Mouse (Mus musculus): ENCODE data around the gene Kdsr.

The Kdsr gene

DNA sequence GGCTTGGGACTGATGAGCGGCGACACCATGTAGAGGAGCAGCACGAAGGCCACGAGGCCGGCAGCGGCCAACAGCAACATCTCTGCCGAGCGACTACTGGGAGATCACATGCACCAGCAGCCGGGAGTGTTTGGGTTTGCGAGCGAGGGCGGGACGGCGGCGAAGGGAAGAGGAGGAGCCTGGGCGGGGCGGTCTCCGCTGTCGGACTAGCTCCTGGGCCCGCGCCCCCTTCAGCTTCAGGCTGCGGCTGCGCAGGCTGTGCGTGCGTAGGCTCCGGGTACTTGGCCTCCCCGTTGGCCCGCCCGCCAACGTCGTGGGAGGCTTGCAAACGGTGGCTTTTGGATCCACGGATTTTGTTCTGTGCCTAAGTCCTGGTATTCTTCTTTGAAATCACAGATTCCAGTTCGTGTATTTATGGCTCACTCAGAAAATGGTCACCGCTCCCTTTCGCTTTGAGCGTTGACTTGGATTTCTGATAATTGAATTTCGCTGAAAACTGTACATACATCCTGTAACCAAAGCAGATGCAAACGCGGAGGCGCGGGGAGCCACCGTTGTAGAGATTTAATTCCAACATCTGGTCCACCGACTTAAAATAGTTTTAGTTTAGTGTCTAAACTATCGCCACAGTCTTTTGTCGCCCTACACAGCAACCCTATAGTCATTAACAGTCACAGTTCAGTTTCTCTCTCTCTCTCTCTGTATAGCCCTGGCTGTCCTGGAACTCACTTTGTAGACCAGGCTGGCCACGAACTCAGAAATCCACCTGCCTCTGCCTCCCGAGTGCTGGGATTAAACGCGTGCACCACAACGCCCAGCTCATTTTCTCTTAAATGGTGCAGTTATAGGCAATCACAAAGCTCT lies at the start of gene Kdsr:
Kdsr (minus strand) TSS at position 156 of the 864 bp plus-strand sequence.
- CTCF ChIA-PET = interaction anchor here (0.7 kb wide), 1 partner anchor 491 kb away, joined by 3 read pairs; no protein-coding TSS in a partner anchor

DNA sequence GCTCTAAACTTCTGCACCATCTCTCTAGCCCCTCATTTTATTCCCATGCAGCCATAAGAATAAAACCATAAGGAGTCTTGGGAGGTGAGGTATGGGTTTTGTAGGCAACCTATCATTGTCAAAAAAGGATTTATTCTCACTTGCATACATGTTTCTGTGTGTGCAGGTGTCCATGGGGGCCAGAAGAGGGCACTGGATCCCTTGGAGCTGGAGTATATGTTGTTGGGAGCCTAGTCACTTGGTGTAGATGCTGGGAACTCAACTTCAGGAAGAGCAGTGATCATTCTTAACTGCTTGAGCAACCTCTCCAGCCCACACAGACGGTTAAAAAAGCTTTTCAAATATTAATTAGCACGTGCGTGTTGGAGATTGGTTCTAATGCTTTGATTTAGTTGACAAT lies 40.4 kb upstream of the Kdsr start:
- CTCF ChIA-PET = no interaction called here

DNA sequence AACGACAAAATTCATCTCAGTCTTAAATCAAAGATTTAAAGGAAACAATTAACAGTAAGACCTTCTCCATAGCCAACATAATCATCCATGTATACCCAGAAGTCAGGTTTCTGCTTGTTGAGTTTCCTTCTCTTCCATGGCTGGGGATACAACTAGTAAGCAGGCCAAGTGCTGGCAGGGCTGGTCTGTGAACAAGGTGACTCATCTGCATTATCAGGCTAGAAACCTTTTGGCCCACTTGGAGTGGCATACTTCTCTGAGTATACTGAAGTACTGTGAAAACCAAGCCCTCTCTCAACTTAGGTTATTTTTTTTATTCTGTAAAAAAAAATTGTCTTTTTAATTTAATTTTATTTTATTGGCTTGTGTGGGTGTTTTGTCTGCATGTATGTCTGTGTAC lies 39.9 kb upstream of the Kdsr start:
- CTCF ChIA-PET = no interaction called here

DNA sequence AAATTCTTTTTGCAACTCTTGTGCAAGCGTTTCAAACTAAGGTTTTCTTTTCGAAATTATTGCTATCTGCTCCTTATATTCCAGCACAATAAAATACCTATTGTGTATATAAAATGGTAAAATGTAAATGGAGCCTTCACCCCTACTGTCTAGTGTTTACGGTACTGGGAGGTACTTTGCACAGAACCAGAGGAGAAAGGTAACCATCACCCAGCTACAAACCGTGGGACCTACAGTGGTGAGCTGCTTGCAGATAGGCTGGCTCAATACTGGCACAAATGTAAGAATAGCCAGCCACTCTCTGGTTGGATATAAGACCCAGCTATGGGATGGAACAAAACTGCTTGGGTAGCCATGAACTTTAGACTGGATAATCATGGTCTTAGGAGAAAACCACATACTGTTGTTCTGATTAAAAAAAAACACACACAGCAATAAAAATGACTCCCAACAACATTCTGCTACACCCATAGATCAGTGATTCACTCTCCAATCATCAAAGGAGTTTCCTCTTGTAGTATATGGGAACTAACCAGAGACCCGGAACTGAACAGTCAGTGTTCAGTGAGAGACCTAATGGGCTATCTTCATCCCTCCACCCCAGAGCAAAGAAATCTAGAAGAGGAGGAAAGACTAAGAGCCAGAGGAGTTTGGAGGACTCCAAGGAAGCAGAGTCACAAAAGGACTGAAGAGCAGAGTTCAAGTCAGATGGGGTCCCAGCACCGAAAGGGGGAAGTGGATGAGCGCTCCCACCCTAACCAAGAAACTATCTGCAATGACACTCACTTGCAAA lies 37.7 kb upstream of the Kdsr start:
- CTCF ChIA-PET = no interaction called here

DNA sequence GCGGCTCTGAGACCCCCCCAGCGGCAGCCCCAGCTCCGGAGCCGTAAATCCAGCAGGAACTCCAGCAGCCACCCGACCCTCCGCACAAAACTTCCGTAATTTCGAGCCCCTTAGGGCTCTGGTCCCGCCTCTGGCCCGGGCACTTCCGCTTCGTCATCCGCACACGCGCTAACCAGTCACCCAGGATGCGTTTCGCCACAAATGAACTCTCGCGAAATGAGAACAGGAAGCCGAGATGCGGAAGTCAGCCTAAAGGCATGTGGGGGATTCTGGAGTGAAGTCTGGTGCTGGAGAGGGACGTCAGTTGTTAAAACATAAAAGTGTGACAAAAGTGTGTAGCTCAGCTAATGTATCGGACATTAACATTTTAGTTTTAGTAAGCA lies 37.0 kb upstream of the Kdsr start, which contains the start of gene Vps4b:
Vps4b (minus strand) TSS at position 187 of the 383 bp plus-strand sequence.
- CTCF ChIA-PET = interaction anchor here (0.7 kb wide), 1 partner anchor 58 kb away, joined by 3 read pairs; no protein-coding TSS in a partner anchor

DNA sequence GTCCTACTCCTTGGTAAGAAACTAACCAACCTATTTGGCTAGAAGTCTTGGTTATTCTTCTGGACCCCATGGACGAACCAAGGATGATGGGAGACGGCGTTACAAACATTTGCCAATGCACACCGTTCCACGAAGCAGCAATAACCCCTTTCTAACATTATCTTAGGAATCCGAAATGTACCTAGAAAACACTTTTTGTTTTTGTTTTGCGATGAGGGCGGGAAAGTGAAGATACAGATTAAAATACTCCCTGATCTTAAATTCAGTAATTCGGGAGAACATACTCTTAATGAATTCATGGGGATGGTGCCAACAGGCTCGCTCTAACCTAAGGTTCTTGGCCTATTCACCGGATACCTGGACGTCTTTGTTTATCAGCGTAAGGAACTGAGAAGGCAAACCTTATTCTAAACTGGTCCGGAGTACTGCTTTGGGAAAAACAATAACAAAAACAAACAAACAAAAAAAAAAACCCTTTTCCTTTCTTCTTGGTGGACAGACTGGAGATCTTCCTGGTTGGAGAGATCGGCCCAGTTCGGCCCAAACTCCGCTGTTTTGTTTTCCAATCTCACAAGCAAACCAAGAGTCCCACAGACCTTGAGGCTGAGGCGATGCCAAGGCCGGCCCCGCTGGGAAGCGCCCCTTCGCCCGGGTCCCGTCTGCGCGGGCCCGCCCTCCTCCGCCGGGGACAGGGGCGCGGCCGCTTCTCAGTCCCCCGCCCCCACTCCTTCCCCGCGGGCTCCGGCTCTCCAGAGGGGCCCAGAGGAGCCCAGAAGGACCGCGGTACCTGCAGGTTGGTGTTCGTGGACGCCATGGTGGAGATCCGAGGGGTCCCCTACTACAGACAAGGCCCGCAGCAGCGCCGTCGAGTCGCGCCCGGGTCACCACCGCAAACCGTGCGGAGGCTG lies 36.4 kb upstream of the Kdsr start:
- CTCF ChIA-PET = interaction anchor here (0.7 kb wide), 1 partner anchor 58 kb away, joined by 3 read pairs; no protein-coding TSS in a partner anchor

DNA sequence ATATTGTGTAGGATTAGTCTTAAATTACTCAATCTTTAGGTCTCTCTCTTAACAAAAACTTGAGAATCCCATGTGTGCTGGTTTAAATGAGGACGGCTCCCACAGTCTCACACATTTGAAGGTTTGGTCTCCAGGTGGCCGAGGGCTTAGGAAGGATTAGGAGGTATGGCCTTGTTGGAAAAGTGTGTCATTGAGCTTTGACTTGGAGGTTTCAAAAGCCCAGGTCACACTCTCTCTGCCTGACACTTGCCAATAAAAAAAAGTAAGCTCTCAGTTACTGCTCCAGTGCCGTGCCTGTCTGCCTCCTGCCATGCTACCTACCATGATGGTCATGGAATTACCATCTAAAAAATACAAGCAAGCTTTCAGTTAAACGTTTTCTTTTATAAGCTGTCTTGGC lies 15.4 kb upstream of the Kdsr start:
- CTCF ChIA-PET = no interaction called here

DNA sequence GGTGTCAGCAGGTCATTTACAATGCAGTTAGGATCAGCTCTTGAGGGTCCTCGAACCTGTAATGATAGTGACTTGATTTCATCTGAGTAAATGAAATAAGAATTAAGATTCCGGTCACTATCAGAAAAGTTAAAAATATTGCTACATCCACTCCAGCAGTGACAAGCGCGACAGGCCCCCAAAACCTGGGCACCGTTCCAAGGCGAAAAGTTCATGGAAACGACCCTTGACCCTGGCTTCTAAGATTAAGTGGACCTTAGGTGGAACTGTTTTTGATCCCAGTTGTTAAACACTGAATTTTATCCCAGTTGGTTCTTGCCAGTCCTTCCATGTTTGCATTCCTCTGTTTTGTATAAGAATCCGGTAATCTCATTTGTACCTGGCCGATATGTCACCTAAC lies 14.6 kb upstream of the Kdsr start:
- CTCF ChIA-PET = no interaction called here

DNA sequence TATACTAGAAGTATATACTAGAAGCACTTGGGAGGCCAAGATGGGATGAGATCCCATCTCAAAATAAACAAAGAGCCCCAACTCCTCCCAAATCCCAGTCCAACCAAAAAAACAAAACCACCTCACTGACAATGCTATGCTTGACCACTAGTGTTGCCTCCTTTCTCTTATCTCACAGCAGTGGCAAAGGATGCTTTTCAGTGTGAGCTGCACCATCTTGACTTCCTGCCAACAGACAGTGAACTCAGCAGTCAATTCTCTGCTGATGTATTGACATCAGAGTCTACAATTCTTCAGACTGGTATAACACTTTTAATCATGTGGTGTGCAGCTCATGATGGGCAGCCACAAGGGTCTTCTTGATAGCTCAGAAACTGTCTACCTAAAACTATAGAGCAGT lies 9.2 kb upstream of the Kdsr start:
- CTCF ChIA-PET = no interaction called here

DNA sequence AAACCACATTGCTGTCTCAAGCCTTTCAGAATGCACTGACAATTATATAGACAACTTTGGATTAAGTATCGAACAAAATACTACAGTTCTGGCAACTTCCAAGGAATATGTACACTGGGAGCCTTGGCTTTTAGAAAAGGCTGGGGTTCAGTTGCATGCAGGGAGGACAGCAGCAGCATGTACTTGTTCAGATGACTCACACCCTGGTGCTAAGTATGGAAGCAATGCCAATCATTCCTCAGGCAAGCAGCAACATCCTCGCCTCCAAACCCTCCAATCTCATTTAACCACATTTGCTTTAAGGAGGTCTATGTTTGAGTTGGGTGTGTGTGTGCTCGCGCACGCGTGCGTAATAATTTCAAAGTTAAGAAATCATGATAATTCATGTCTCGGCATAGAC lies 6.2 kb upstream of the Kdsr start:
- CTCF ChIA-PET = no interaction called here

DNA sequence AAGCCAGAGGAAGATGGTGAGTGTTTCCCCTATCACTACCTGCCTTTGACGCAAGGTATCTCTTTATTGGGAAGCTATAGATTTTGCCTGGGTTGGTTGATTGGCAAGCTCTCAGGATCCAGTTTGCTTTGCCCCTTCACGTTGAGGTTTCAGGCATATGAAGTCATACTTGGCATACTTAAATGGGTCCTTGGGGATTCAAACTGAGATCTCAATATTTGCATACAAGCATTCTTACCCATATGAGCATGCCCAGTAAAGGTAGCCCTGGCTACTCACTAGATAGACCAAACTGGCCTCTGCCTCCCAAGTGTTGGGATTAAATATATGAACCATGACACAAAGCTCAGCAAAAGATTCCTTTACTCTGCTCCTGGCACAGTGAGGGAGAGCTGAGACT lies 5.3 kb upstream of the Kdsr start:
- CTCF ChIA-PET = no interaction called here

DNA sequence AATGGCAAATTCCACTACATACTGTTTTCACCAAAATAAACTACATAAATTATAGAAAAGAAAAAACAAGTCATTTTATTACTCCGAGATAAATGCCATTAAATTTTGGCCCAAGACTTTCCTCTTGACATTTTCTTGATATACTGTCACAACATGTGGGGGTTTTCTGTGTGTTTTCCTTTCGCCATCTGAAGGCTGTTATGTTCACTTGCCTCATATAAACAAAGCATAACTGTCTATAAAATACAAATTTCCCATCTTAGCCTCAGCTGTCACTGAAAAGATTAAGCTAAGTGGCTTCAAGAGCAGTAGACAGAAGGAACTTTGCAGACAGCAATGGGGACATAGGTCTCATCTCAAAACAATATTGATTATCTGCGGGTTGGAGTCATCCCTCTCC lies 4.8 kb upstream of the Kdsr start:
- CTCF ChIA-PET = no interaction called here

DNA sequence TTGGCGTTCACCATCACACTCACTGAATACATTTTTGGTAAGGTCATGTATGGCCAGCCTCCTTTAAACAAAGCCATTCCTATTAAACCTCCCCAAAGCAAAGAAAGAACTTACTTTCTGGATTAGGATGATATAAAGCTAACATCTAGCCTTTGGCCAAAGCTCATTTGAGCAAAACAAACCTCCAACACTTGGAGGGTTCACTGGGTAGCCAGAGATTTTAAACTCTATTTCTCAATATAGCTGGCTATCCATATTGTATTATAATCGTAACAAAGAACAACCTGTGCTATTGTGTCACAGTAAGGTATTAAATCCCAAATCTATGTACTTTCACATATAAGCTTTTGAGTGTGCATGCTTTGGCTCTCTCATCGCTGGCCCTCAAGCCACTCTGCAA lies 1.2 kb upstream of the Kdsr start:
- CTCF ChIA-PET = interaction anchor here (0.7 kb wide), 1 partner anchor 492 kb away, joined by 3 read pairs; no protein-coding TSS in a partner anchor

DNA sequence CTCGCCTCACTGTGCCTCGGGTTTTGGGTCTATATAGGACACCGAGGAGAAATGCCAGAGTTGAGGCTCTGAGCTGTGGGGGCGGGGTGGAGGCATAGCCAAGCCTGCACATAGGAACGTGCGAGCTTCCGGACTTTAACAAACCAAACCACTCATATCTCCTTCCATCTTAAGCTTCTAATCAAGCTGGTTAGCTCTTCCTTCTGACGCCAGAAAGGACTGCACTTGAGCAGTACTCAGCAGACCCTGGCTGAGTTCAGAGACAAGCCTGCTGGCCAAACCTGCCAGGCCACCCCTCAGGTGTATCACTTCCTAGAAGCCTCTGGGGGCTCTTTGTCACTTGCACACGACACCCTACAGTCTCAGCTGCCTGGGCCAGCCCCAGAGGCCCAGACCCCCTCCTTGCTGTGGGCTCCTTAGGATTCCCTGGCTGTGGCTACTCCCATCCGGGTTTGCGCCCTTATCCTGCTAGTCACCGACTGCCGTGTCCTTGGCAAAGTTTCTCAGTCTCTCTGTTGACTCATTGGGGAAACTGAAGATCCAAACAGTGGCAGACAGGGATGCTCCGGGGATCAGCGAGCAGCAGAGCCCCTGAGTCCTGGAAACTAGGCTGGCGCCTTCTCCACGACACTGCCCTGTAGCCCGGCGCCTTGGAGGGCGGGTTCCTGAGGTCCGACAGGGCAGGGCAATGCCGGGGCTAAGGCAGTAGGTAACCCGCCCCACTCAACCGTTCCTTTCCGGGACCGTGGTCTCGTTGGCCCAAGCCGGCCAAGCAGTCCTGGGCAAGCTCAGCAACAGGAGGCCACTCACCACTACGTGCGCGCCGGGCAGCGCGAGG lies 574 bp downstream of the Kdsr start:
- CTCF ChIA-PET = no interaction called here

DNA sequence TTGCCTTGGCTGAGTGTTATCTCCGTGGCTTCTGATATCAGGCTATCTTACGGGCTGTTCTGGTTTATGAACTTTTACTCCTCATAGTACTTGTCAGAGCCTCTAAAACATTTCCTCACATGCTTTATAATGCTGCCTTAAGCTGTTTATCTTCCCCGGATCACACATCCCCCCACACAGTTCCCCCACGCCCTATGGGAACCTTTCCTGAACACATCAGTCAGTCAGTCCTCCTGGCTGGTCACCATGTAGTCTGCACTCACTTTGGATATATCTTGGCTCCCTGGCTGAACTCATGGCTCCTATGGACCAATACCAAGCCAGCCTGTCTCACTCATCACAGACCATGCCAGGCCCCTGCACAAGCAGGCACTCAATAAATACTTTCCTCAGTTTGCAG lies 2.9 kb downstream of the Kdsr start:
- CTCF ChIA-PET = no interaction called here

DNA sequence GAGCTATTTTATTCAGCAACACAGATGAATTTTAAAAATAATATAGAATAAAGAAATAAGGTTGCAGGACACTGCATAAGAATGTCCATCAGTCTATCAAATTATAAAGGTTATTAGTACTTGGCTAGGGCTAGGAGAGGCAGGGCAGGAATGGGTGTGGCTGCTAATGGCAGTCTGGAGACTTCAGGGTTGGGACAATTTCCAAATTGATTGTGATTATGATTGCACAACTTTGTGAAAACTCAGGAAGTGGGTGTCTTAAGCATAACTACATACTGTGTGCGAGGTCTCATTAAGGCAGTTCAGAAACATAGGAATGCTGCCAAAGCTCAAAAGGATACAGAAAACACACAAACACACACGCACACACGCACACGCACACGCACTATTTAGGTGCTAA lies 7.5 kb downstream of the Kdsr start:
- CTCF ChIA-PET = interaction anchor here (1.1 kb wide), 1 partner anchor 183 kb away, joined by 4 read pairs; no protein-coding TSS in a partner anchor

DNA sequence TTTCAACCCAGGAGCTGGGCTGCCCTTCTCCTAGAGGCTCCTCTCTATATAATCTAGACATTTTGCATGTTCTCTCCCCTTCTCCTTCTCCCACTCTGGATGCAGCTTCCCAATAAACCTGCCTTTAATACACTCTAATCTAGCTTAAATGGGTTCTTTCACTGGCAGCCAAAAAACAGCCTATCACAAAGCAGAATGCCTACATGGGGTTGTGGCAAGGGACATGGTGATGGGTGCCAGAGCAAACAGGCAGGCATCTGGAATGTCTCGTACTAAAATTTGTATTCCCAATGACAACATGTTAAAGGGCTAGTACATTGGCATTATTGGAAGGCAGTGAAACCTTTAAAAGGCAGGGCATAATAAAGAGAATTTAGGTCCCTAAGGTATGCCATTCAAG lies 8.9 kb downstream of the Kdsr start:
- CTCF ChIA-PET = interaction anchor here (0.6 to 1.1 kb wide), 3 partner anchors 176 to 212 kb away, joined by 3 to 6 read pairs (median 4); no protein-coding TSS in a partner anchor

DNA sequence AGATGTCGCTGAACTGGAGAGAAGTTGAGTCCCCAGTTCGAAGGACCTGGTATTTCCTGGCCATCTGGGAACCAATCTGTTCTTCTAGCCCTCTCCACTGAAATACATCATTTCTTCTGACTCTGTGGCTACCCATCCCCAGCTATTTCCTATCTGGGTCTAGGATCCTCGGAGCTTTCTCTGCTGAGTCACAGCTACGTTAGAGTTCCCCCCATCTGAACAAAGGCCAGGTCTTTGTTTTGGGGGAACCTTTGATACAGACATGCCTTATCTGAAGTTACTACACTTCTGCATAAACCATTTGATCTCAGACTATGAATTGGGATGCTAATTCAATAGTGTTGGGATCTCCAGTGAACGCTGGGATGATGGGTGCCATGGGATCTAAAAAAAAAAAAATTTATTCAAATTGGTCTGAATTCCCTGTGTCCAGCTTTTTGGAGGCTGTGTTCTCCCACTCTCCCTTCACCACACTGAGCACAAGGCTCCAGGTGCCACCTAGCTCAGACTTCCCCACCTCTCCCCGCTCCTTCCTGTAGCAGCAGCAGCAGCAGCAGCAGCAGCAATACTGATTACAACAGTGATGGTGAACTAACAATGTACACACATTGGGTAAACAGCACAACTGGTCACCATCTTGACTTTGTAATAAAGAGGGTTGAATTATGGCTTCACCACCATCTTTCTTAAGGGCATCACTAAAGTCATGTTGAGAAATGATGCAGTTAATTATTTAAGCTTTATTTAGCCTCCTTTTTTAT lies 10.8 kb downstream of the Kdsr start:
- CTCF ChIA-PET = no interaction called here

DNA sequence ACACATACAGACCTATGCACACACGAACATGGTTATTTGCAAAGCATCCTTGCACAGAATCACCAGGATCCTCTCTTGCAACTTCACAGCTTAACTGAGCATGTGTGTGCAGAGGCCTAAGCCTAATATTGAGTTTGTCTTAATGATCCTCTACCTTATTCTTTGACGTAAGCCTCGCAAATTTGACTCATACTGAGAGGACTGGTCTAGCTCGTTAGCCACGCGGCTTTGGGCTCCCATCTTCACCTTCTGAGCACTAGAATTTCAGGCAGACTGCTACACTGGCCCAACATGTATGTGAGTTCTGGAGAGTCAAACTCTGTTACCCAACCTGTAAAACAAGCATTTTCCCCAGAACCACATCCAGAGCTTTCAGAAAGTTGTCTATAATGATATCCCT lies 16.5 kb downstream of the Kdsr start:
- CTCF ChIA-PET = no interaction called here

DNA sequence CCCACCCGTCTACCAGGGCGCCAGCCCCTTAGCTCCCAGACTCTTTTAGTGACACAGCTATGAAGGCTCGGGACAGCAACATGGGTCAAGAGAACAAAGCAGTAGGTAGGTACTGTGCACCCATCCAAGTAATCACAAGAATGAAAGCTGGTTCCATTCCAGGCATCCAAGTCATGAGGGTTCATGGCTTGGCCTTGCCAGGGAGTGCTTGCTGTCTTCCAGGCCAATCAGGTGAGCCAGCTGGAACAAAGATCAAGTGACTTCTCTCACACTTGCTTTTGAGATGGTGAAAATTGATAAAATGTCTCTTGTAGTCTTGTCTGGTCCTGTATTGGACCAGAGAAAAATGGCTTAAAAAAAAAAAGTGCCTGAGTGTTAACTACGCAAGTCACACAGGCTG lies 18.8 kb downstream of the Kdsr start:
- CTCF ChIA-PET = no interaction called here
